Mouse (Mus musculus) MEL (cell line): ENCODE measurements around the gene Pax6. TPM values are rescaled to one million over a fixed set of nuclear protein-coding genes. Genes with fewer than 3 reads are reported as not detected.

Source experiments
- DNase-seq: peaks from one replicate; pipeline ENCODE4 v3.0.0; 2011; ENCODE audit warnings: low read depth, low spot score
- H3K27ac ChIP-seq: 2 replicates; pipeline ENCODE4 v1.5.1; 2012; ENCODE audit warnings: low read depth, mild to moderate bottlenecking, control low read depth, low read length, moderate library complexity; ENCODE audit not compliant: control insufficient read depth
- H3K27me3 ChIP-seq, 2 experiments: fragments of 150-350 bp in 1 of 2; sonication (generic) in 1 of 2; 2 replicates each; pipeline ENCODE4 v1.6.1; 2012; ENCODE audit warnings: low read length in 2 of 2, mild to moderate bottlenecking in 2 of 2, improper control_type of control experiment in 1 of 2, moderate library complexity in 1 of 2; ENCODE audit not compliant: insufficient read depth in 2 of 2, control insufficient read depth in 1 of 2
- H3K36me3 ChIP-seq, 2 experiments: 2 replicates each; pipeline ENCODE4 v1.6.1; 2012 to 2014; ENCODE audit warnings: low read length in 2 of 2, improper control_type of control experiment in 1 of 2, inconsistent platforms in 1 of 2, mild to moderate bottlenecking in 1 of 2; ENCODE audit not compliant: insufficient read depth in 2 of 2, control insufficient read depth in 1 of 2
- H3K4me1 ChIP-seq, 2 experiments: fragments of 150-350 bp in 1 of 2; sonication (generic) in 1 of 2; 2 replicates each; pipeline ENCODE4 v1.6.1; 2012; ENCODE audit warnings: low read length in 2 of 2, improper control_type of control experiment in 1 of 2, mild to moderate bottlenecking in 1 of 2; ENCODE audit not compliant: insufficient read depth in 2 of 2, control insufficient read depth in 1 of 2
- H3K4me3 ChIP-seq, 2 experiments: fragments of 150-350 bp in 1 of 2; sonication (generic) in 1 of 2; 2 replicates each; pipeline ENCODE4 v1.5.1; 2012; ENCODE audit warnings: low read depth in 2 of 2, low read length in 2 of 2, mild to moderate bottlenecking in 2 of 2, moderate library complexity in 2 of 2, control low read depth in 1 of 2, improper control_type of control experiment in 1 of 2; ENCODE audit not compliant: control insufficient read depth in 1 of 2, insufficient read depth in 1 of 2
- H3K79me2 ChIP-seq: 2 replicates; pipeline ENCODE4 v1.6.1; 2012; ENCODE audit warnings: mild to moderate bottlenecking, low read length, moderate library complexity; ENCODE audit not compliant: control insufficient read depth, poor library complexity, insufficient read depth
- H3K9ac ChIP-seq: 2 replicates; pipeline ENCODE4 v1.6.1; 2012; ENCODE audit warnings: low read depth, mild to moderate bottlenecking, control low read depth, low read length, moderate library complexity; ENCODE audit not compliant: control insufficient read depth, poor library complexity, severe bottlenecking
- H3K9me3 ChIP-seq: fragments of 150-350 bp; sonication (generic); replicated peaks from 2 replicates; pipeline ENCODE4 v1.6.1; 2012; ENCODE audit warnings: mild to moderate bottlenecking, low read length, improper control_type of control experiment, moderate library complexity; ENCODE audit not compliant: insufficient read depth
- CHD1 ChIP-seq: IDR thresholded peaks from 2 replicates; pipeline ENCODE4 v1.6.1; 2012; ENCODE audit warnings: low read depth, mild to moderate bottlenecking, inconsistent platforms, low read length, improper control_type of control experiment
- EP300 ChIP-seq, 2 experiments: IDR thresholded peaks; 2 replicates each; pipeline ENCODE4 v1.6.1; 2011; ENCODE audit warnings: improper control_type of control experiment in 2 of 2, low read length in 2 of 2, low read depth in 1 of 2, mild to moderate bottlenecking in 1 of 2
- ETS1 ChIP-seq: IDR thresholded peaks from 2 replicates; pipeline ENCODE4 v1.6.1; 2012; ENCODE audit warnings: low read depth, mild to moderate bottlenecking, inconsistent platforms, low read length, improper control_type of control experiment, moderate library complexity
- GATA1 ChIP-seq: IDR thresholded peaks from 2 replicates; pipeline ENCODE4 v1.6.1; 2011; ENCODE audit warnings: low read depth, low read length, improper control_type of control experiment
- JUND ChIP-seq: IDR thresholded peaks from 2 replicates; pipeline ENCODE4 v1.6.1; 2011; ENCODE audit warnings: low read depth, mild to moderate bottlenecking, improper control_type of control experiment, low read length
- KAT2A ChIP-seq: conservative IDR thresholded peaks from 2 replicates; pipeline ENCODE4 v1.6.1; 2012; ENCODE audit warnings: low read depth, low read length, improper control_type of control experiment, inconsistent platforms
- MAZ ChIP-seq: IDR thresholded peaks from 2 replicates; pipeline ENCODE4 v1.6.1; 2012; ENCODE audit warnings: low read depth, mild to moderate bottlenecking, inconsistent platforms, low read length, improper control_type of control experiment
- MEF2A ChIP-seq: IDR thresholded peaks from 2 replicates; pipeline ENCODE4 v1.6.1; 2014; ENCODE audit warnings: low read depth, mild to moderate bottlenecking, inconsistent platforms, low read length, improper control_type of control experiment; ENCODE audit not compliant: poor library complexity, insufficient replicate concordance, severe bottlenecking; ENCODE audit errors: extremely low read depth
- MYC ChIP-seq: IDR thresholded peaks from 2 replicates; pipeline ENCODE4 v1.6.1; 2011; ENCODE audit warnings: low read depth, mild to moderate bottlenecking, low read length, improper control_type of control experiment, moderate library complexity
- NRF1 ChIP-seq: IDR thresholded peaks from 2 replicates; pipeline ENCODE4 v1.6.1; 2014; ENCODE audit warnings: low read depth, mild to moderate bottlenecking, inconsistent platforms, low read length, improper control_type of control experiment, moderate library complexity; ENCODE audit not compliant: poor library complexity, insufficient read depth, severe bottlenecking
- POLR2AphosphoS2 ChIP-seq: IDR thresholded peaks from 2 replicates; pipeline ENCODE4 v1.6.1; 2011; ENCODE audit warnings: low read length, improper control_type of control experiment
- RAD21 ChIP-seq: IDR thresholded peaks from 2 replicates; pipeline ENCODE4 v1.6.1; 2011; ENCODE audit warnings: mild to moderate bottlenecking, low read depth, low read length, improper control_type of control experiment
- SIN3A ChIP-seq: IDR thresholded peaks from 2 replicates; pipeline ENCODE4 v1.6.1; 2012; ENCODE audit warnings: low read length, improper control_type of control experiment, inconsistent platforms
- SMC3 ChIP-seq: IDR thresholded peaks from 2 replicates; pipeline ENCODE4 v1.6.1; 2011; ENCODE audit warnings: low read depth, low read length, improper control_type of control experiment
- TBP ChIP-seq: IDR thresholded peaks from 2 replicates; pipeline ENCODE4 v1.8.0; 2011; ENCODE audit warnings: low read depth, low read length, improper control_type of control experiment
- UBTF ChIP-seq: IDR thresholded peaks from 2 replicates; pipeline ENCODE4 v1.6.1; 2012; ENCODE audit warnings: low read depth, mild to moderate bottlenecking, inconsistent platforms, low read length, improper control_type of control experiment, moderate library complexity, borderline replicate concordance; ENCODE audit not compliant: insufficient read depth
- USF2 ChIP-seq, 2 experiments: IDR thresholded peaks; 2 replicates each; pipeline ENCODE4 v1.6.1; 2011 to 2012; ENCODE audit warnings: improper control_type of control experiment in 2 of 2, low read length in 2 of 2, borderline replicate concordance in 1 of 2, inconsistent platforms in 1 of 2, low read depth in 1 of 2, mild to moderate bottlenecking in 1 of 2; ENCODE audit not compliant: insufficient read depth in 1 of 2
- ZMIZ1 ChIP-seq: IDR thresholded peaks from 2 replicates; pipeline ENCODE4 v1.6.1; 2012; ENCODE audit warnings: low read depth, mild to moderate bottlenecking, inconsistent platforms, low read length, improper control_type of control experiment, moderate library complexity
- polyA plus RNA-seq, 2 experiments: library from polyadenylated mRNA; stranded (reverse) in 1 of 2; unstranded in 1 of 2; fragments of >175 nt in 1 of 2; fragments of >200 nt in 1 of 2; gene quantifications; 2 replicates each; pipeline versions ENCODE4 v1.2.1 to v1.2.4; 2012; ENCODE audit warnings: low replicate concordance in 2 of 2, low read depth in 1 of 2; ENCODE audit not compliant: insufficient read length in 2 of 2, insufficient read depth in 1 of 2, missing spikeins in 1 of 2
- total RNA-seq: library from RNA; depleted of rRNA; stranded (reverse); fragments of 300-350 nt; gene quantifications from 2 replicates; pipeline ENCODE4 v1.2.3, GENCODE M21; 2012

The Pax6 gene
- total and polyA plus RNA-seq, 3 experiments = 7.5 to 17.6 TPM; not detected in 1

GRCm38 (mm10) chr2:105673054-105673453 lies 4.4 kb downstream of the Pax6 start:
- H3K36me3 ChIP-seq = no peaks in the 10 kb centered on the region
- H3K4me3 ChIP-seq = no peak overlapping the region
- no peak for DNase-seq
- TF ChIP-seq UBTF (no peak), USF2 (IDR thresholded peaks at IDR 0.05; ENCODE audit: borderline replicate concordance in 1 of 2, insufficient read depth in 1 of 2, low read depth in 1 of 2, low read length in 2 of 2) (no peak), SIN3A (no peak), GATA1 (no peak), ETS1 (no peak), POLR2AphosphoS2 (no peak), TBP (no peak), MAZ (no peak), MEF2A (no peak), NRF1 (no peak), JUND (no peak), ZMIZ1 (no peak), CHD1 (no peak), KAT2A (no peak)
- no peak overlapping the region for H3K27ac ChIP-seq
- H3K4me1 ChIP-seq = no peaks in the 10 kb centered on the region; a peak in 1 of 4 replicates
- no peaks in the 10 kb centered on the region for H3K27me3 ChIP-seq
- H3K9me3 ChIP-seq = no peaks in the 10 kb centered on the region
- H3K9ac ChIP-seq = no peak overlapping the region
- peaks cover 12% of the 10 kb centered on the region for H3K79me2 ChIP-seq

- Histone ChIP-seq H3K27ac (no peak overlapping the region), H3K27me3 (no peaks in the 10 kb centered on the region), H3K9me3 (no peaks in the 10 kb centered on the region), H3K79me2 (peaks cover 12% of the 10 kb centered on the region), H3K4me3 (no peak overlapping the region), H3K4me1 (peaks cover 0 to under 1% of the 10 kb centered on the region in 2 experiments; a peak in 2 of 4 replicates), H3K9ac (no peak overlapping the region), H3K36me3 (peaks cover 0 to 1% of the 10 kb centered on the region in 2 experiments; a peak in 1 of 4 replicates)
- DNase-seq = no peak
- TF ChIP-seq TBP (no peak), MYC (no peak), SMC3 (no peak), UBTF (no peak), JUND (no peak), RAD21 (no peak), POLR2AphosphoS2 (no peak), EP300 (IDR thresholded peaks at IDR 0.05; ENCODE audit: low read depth in 1 of 2, low read length in 2 of 2) (no peak)
Observed at GRCm38 (mm10) chr2:105673631-105674060, 4.9 kb downstream of the Pax6 start.
